Comparison of ENCODE assay signal across 12 mouse cellular contexts in genomic region chr9:32941768-32942030, GRCm38 (mm10).
DNase-seq lines count a peak whose midpoint lies in the region; ATAC-seq and TF ChIP-seq lines count a peak whose summit lies in the region.
"Had no signal": no experiment of that assay in that cellular context is flagged by ENCODE, and none has a peak within 500 bp of the region (broad histone marks: within the 10 kb centered on the region; RNA-seq: fewer than 3 reads in every experiment).

No protein-coding gene starts in this region.

- no peak overlapping the region for H3K9ac ChIP-seq in embryonic facial prominence, embryonic 11.5 days (replicated peaks; ENCODE audit: low read length)
- no peak overlapping the region for H3K9ac ChIP-seq in intestine, postnatal 0 days (ENCODE audit: low read depth, low read length)
- H3K9ac ChIP-seq in intestine, embryonic 15.5 days, result no peak overlapping the region
- H3K9ac ChIP-seq in stomach, embryonic 14.5 days (replicated peaks; ENCODE audit: low read depth, low read length), result no peak overlapping the region
- no peak overlapping the region for H3K9ac ChIP-seq in kidney, embryonic 15.5 days
- H3K9ac ChIP-seq: limb, embryonic 12.5 days had no signal

- H3K4me2 ChIP-seq in embryonic facial prominence, embryonic 11.5 days (ENCODE audit: low read depth, low read length), result no peak overlapping the region
- no peak overlapping the region for H3K4me2 ChIP-seq in intestine, postnatal 0 days (replicated peaks; ENCODE audit: low read depth)
- H3K4me2 ChIP-seq in intestine, embryonic 15.5 days (replicated peaks), result no peak overlapping the region
- H3K4me2 ChIP-seq in stomach, embryonic 14.5 days (replicated peaks; ENCODE audit: low read depth, low read length), result peak overlapping the region; percentile 42; the same call in 1 of the 2 replicates
- H3K4me2 ChIP-seq in kidney, embryonic 15.5 days, result no peak overlapping the region

- H3K4me3 ChIP-seq in embryonic facial prominence, embryonic 11.5 days (ENCODE audit: low read depth, low read length), result no peak overlapping the region
- H3K4me3 ChIP-seq in embryonic facial prominence, embryonic 10.5 days, result no peak overlapping the region
- no peak overlapping the region for H3K4me3 ChIP-seq in intestine, postnatal 0 days (ENCODE audit: low read depth, low read length)
- no peak overlapping the region for H3K4me3 ChIP-seq in intestine, embryonic 15.5 days (replicated peaks)
- no peak overlapping the region for H3K4me3 ChIP-seq in stomach, embryonic 14.5 days (ENCODE audit: low read depth, low read length)
- no peak overlapping the region for H3K4me3 ChIP-seq in kidney, embryonic 15.5 days (replicated peaks)
- H3K4me3 ChIP-seq: limb, embryonic 12.5 days had no signal

- H3K9me3 ChIP-seq in embryonic facial prominence, embryonic 11.5 days (replicated peaks; ENCODE audit: control insufficient read depth, low read length), result no peaks in the 10 kb centered on the region
- no peaks in the 10 kb centered on the region for H3K9me3 ChIP-seq in embryonic facial prominence, embryonic 10.5 days
- H3K9me3 ChIP-seq in intestine, postnatal 0 days (ENCODE audit: control insufficient read depth), result no peaks in the 10 kb centered on the region
- H3K9me3 ChIP-seq in intestine, embryonic 15.5 days, result no peaks in the 10 kb centered on the region
- no peaks in the 10 kb centered on the region for H3K9me3 ChIP-seq in stomach, embryonic 14.5 days (ENCODE audit: control insufficient read depth, low read depth, low read length)
- no peaks in the 10 kb centered on the region for H3K9me3 ChIP-seq in kidney, embryonic 15.5 days (replicated peaks)
- H3K9me3 ChIP-seq: limb, embryonic 12.5 days had no signal

- peak; percentile 25 for DNase-seq in embryonic facial prominence, embryonic 11.5 days (ENCODE audit: low spot score)
- no peak for DNase-seq in embryonic facial prominence, embryonic 10.5 days (ENCODE audit: low spot score)
- peak; percentile 52 to 65 for DNase-seq in CD8-positive naive resting alpha-beta T cell, adult 2 months (ENCODE audit: low read depth in 2 of 2, low spot score in 2 of 2)
- DNase-seq in spleen, postnatal 14 days (ENCODE audit: low spot score in 2 of 2), result no peak
- DNase-seq: adrenal gland, adult 8-10 months; cerebellum, adult 2 months; lung, adult 18-20 months had no signal

- H3K27me3 ChIP-seq in embryonic facial prominence, embryonic 11.5 days (ENCODE audit: control insufficient read depth, insufficient read depth, low read length), result no peaks in the 10 kb centered on the region
- H3K27me3 ChIP-seq in embryonic facial prominence, embryonic 10.5 days (replicated peaks; ENCODE audit: low read depth, poor library complexity, severe bottlenecking), result peaks cover 38% of the 10 kb centered on the region
- H3K27me3 ChIP-seq in intestine, postnatal 0 days (replicated peaks; ENCODE audit: control insufficient read depth, insufficient read depth, low read length), result no peaks in the 10 kb centered on the region
- no peaks in the 10 kb centered on the region for H3K27me3 ChIP-seq in intestine, embryonic 15.5 days (replicated peaks)
- H3K27me3 ChIP-seq in stomach, embryonic 14.5 days (ENCODE audit: control insufficient read depth, insufficient read depth, low read length), result no peaks in the 10 kb centered on the region
- H3K27me3 ChIP-seq in kidney, embryonic 15.5 days, result no peaks in the 10 kb centered on the region
- H3K27me3 ChIP-seq: limb, embryonic 12.5 days had no signal

- no peak for ATAC-seq in embryonic facial prominence, embryonic 11.5 days (replicated peaks; ENCODE audit: insufficient number of reproducible peaks, low FRiP score, low TSS enrichment, low read depth)
- ATAC-seq in intestine, postnatal 0 days, result no peak
- ATAC-seq in intestine, embryonic 15.5 days, result no peak
- ATAC-seq in stomach, embryonic 14.5 days (ENCODE audit: insufficient number of reproducible peaks, insufficient read depth, low FRiP score, low read depth), result no peak
- no peak for ATAC-seq in kidney, embryonic 15.5 days (replicated peaks; ENCODE audit: low FRiP score)

- H3K27ac ChIP-seq in embryonic facial prominence, embryonic 11.5 days (replicated peaks; ENCODE audit: low read depth, low read length), result no peak overlapping the region
- H3K27ac ChIP-seq in embryonic facial prominence, embryonic 10.5 days (replicated peaks), result no peak overlapping the region
- no peak overlapping the region for H3K27ac ChIP-seq in intestine, postnatal 0 days (ENCODE audit: low read depth, low read length)
- H3K27ac ChIP-seq in intestine, embryonic 15.5 days, result no peak overlapping the region
- no peak overlapping the region for H3K27ac ChIP-seq in stomach, embryonic 14.5 days (ENCODE audit: low read length)
- no peak overlapping the region for H3K27ac ChIP-seq in kidney, embryonic 15.5 days
- H3K27ac ChIP-seq: limb, embryonic 12.5 days had no signal

- TF ChIP-seq CTCF in intestine, postnatal 0 days (IDR thresholded peaks at IDR 0.05; ENCODE audit: low read depth), result peak; percentile 32; the same call in 1 of the 2 replicates

- no peaks in the 10 kb centered on the region for H3K4me1 ChIP-seq in embryonic facial prominence, embryonic 11.5 days (ENCODE audit: control insufficient read depth, insufficient read depth, low read length)
- H3K4me1 ChIP-seq in embryonic facial prominence, embryonic 10.5 days, result peaks cover 20% of the 10 kb centered on the region
- no peaks in the 10 kb centered on the region; the same call in 1 of the 2 replicates for H3K4me1 ChIP-seq in intestine, postnatal 0 days (replicated peaks; ENCODE audit: control insufficient read depth, insufficient read depth, low read length)
- peaks cover 6% of the 10 kb centered on the region; the same call in 1 of the 2 replicates for H3K4me1 ChIP-seq in intestine, embryonic 15.5 days (replicated peaks)
- peaks cover 7% of the 10 kb centered on the region for H3K4me1 ChIP-seq in stomach, embryonic 14.5 days (ENCODE audit: control insufficient read depth, insufficient read depth, low read length)
- peaks cover 17% of the 10 kb centered on the region for H3K4me1 ChIP-seq in kidney, embryonic 15.5 days

- no peaks in the 10 kb centered on the region for H3K36me3 ChIP-seq in embryonic facial prominence, embryonic 11.5 days (replicated peaks; ENCODE audit: control insufficient read depth, insufficient read depth, low read depth, low read length)
- H3K36me3 ChIP-seq in embryonic facial prominence, embryonic 10.5 days (replicated peaks), result no peaks in the 10 kb centered on the region
- H3K36me3 ChIP-seq in intestine, postnatal 0 days (ENCODE audit: control insufficient read depth, insufficient read depth), result no peaks in the 10 kb centered on the region
- no peaks in the 10 kb centered on the region for H3K36me3 ChIP-seq in intestine, embryonic 15.5 days
- no peaks in the 10 kb centered on the region for H3K36me3 ChIP-seq in stomach, embryonic 14.5 days (ENCODE audit: control insufficient read depth, insufficient read depth, low read length)
- no peaks in the 10 kb centered on the region for H3K36me3 ChIP-seq in kidney, embryonic 15.5 days
- H3K36me3 ChIP-seq: limb, embryonic 12.5 days had no signal

Comparison
In these comparisons a context has a peak if more than half of its experiments do, and no peak if none do; other contexts are left out.
1. DNase-seq: peak in embryonic facial prominence, embryonic 11.5 days (single experiment) and CD8-positive naive resting alpha-beta T cell, adult 2 months (2 of 2); none in embryonic facial prominence, embryonic 10.5 days (single experiment) and spleen, postnatal 14 days (0 of 2).